Mouse (Mus musculus): ENCODE results near the gene Mrpl45. TPM values are rescaled to one million over a fixed set of nuclear protein-coding genes. Genes with fewer than 3 reads are reported as not detected.
"Not testable (repeated sequence)": the region's sequence is repeated elsewhere in the genome, so short reads cannot be mapped to it uniquely, and the experiment has no call there.

Gene Mrpl45
- polyA plus RNA-seq, 1 experiment from 2014 or later: 57.2 TPM

DNA sequence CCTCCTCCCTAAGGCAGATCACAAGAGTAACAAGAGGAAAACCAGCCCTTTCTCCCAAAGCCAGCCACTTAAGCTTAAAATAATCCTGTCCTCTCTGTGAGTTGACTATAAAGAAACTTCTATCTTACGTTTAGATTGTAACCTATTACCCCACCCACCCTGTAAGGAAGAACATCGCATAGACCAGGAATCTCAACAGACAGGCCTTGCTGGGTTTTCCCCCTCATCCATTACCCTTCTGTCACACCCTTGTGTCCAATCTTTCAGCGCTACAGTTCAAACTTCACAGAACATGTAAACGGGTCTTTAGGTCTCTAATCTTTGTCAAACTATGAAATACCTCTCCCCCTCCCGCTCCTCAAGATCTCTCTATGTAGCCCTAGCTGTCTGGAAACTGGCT, 10.9 kb upstream of the Mrpl45 start:
- DNase-seq (ENCODE audit: low spot score) (no peak), ATAC-seq (ENCODE audit: insufficient number of reproducible peaks, low FRiP score, low TSS enrichment, low read depth) (no peak)
- no peak overlapping the region for H3K4me3 ChIP-seq (ENCODE audit: low read depth, low read length)
- H3K27ac ChIP-seq (replicated peaks; ENCODE audit: low read depth, low read length): no peak overlapping the region
- no peaks in the 10 kb centered on the region for H3K36me3 ChIP-seq (ENCODE audit: control insufficient read depth, insufficient read depth, low read length)
- no peak overlapping the region for H3K9ac ChIP-seq (ENCODE audit: low read length)
- 0 out of 2 replicates have a peak, but pooled peaks cover 3% of the 10 kb centered on the region for H3K27me3 ChIP-seq (ENCODE audit: control insufficient read depth, insufficient read depth, low read length)
- H3K4me2 ChIP-seq (ENCODE audit: low read depth, severe bottlenecking): no peak overlapping the region
- H3K9me3 ChIP-seq (ENCODE audit: control insufficient read depth, low read length): no peaks in the 10 kb centered on the region
- WGBS: 82% methylated on average over 5 of the region's 5 CpGs
- H3K4me1 ChIP-seq (ENCODE audit: control insufficient read depth, insufficient read depth, low read length): peaks cover 4% of the 10 kb centered on the region; the same call in 1 of the 2 replicates

DNA sequence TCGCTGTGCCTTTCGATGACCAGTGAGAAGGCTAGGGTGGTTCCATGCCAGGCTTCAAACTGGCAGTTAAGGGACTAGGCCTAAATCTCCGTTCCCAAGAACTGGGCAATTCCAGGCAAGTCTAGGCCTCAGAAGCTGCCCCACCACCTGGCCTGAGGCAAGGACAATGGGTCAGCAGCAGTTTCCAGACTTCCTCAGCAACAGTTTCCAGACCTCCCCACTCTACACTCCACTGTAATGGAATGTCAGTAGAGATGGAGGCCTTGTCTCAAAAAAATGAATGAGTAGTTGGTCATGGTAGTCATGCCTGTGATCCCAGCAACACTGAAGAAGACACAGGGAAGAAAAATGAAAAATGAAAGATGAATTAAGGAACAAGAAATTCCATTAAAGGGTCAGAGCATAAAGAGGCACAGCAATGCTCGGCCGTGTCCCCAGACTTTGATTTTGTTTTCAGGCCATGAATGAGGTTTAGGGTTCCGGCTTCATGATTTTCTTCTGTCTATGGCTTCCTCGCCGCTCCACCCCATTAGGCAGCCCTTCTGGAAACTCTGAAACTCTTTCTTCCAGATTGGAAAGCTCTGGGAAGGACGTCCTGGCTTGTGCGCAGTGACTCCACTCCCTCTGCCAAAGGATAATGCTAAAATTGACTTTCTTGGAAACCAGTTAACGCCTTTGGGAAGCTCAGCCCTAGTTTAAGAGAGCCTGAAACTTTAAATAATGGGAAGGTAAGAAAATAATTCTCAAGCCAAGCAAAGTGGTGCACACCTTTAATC, 8.0 kb upstream of the Mrpl45 start:
- H3K36me3 ChIP-seq (ENCODE audit: control insufficient read depth, insufficient read depth, low read length): no peaks in the 10 kb centered on the region
- no peak for DNase-seq (ENCODE audit: low spot score)
- no peak overlapping the region for H3K9ac ChIP-seq (ENCODE audit: low read length)
- no peak overlapping the region for H3K4me3 ChIP-seq (ENCODE audit: low read depth, low read length)
- no peaks in the 10 kb centered on the region for H3K9me3 ChIP-seq (ENCODE audit: control insufficient read depth, low read length)
- no peak overlapping the region for H3K4me2 ChIP-seq (ENCODE audit: low read depth, severe bottlenecking)
- 93% methylated on average over 11 of the region's 11 CpGs for WGBS
- H3K27me3 ChIP-seq (ENCODE audit: control insufficient read depth, insufficient read depth, low read length): 0 out of 2 replicates have a peak, but pooled peaks cover 3% of the 10 kb centered on the region
- H3K27ac ChIP-seq (replicated peaks; ENCODE audit: low read depth, low read length): no peak overlapping the region
- peaks cover 8% of the 10 kb centered on the region; the same call in 1 of the 2 replicates for H3K4me1 ChIP-seq (ENCODE audit: control insufficient read depth, insufficient read depth, low read length)
- ATAC-seq (ENCODE audit: insufficient number of reproducible peaks, low FRiP score, low TSS enrichment, low read depth): no peak

DNA sequence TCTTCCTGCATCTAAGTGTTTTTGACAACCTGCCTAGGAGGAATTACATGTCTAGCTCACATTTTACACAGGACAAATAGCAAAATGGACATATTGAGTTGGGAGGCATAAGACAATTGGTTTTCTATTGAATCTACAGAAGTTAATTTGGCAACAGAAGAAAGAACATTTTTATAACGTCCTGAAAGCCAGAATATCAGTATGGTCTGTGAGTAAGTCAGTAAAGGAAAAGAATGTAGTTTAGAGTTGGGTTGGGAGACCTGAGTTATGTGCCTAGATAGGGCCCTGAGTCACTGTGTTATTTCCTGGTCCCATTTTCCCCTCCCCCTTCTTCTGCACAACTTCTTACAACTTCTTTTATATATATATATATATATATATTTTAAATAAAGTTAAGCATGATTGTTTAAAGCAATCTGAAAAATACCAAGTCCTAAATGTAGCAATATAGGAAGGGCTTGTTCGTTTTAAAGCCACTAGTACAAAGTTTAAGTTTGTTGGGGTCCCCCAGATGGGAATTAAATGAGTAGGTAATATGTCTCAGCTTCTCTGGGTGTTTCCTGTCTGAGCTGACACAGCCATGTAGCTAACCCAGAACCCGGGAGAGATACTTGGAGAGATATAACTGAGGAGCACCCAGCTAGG, 6.6 kb upstream of the Mrpl45 start:
- H3K36me3 ChIP-seq (ENCODE audit: control insufficient read depth, insufficient read depth, low read length): no peaks in the 10 kb centered on the region
- ATAC-seq (ENCODE audit: insufficient number of reproducible peaks, low FRiP score, low TSS enrichment, low read depth): no peak
- peak overlapping the region; percentile 59; the same call in 1 of the 2 replicates for H3K4me2 ChIP-seq (ENCODE audit: low read depth, severe bottlenecking)
- no peak overlapping the region for H3K27ac ChIP-seq (replicated peaks; ENCODE audit: low read depth, low read length)
- 60% methylated on average over 3 of the region's 3 CpGs for WGBS
- peaks cover 8% of the 10 kb centered on the region; the same call in 1 of the 2 replicates for H3K4me1 ChIP-seq (ENCODE audit: control insufficient read depth, insufficient read depth, low read length)
- no peaks in the 10 kb centered on the region for H3K9me3 ChIP-seq (ENCODE audit: control insufficient read depth, low read length)
- no peak overlapping the region for H3K4me3 ChIP-seq (ENCODE audit: low read depth, low read length)
- H3K9ac ChIP-seq (ENCODE audit: low read length): peak overlapping the region; percentile 47; the same call in 1 of the 2 replicates
- no peak for DNase-seq (ENCODE audit: low spot score)
- 0 out of 2 replicates have a peak, but pooled peaks cover 3% of the 10 kb centered on the region for H3K27me3 ChIP-seq (ENCODE audit: control insufficient read depth, insufficient read depth, low read length)

DNA sequence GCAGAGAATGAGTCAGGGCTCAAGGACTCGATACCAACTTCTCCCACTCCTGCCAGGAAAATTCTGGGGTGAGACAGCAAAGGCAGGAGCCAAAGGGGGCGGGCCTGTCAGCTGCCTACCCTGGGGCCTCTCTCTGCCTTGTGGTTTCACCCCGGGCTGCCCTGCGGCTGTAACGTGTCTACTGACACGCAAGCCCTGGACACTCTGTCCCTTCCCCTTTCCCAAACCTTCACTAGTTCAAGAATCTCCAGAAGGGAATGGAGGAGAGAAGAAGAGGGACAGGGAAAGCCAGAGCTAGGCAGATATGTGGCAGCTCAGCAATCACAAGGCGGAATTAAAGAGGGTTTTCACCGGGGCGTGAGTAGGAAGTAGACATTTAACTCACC, 6.1 kb upstream of the Mrpl45 start:
- no peaks in the 10 kb centered on the region for H3K9me3 ChIP-seq (ENCODE audit: control insufficient read depth, low read length)
- H3K27ac ChIP-seq (replicated peaks; ENCODE audit: low read depth, low read length): no peak overlapping the region
- DNase-seq (ENCODE audit: low spot score): peak; percentile 49
- 0 out of 2 replicates have a peak, but pooled peaks cover 3% of the 10 kb centered on the region for H3K27me3 ChIP-seq (ENCODE audit: control insufficient read depth, insufficient read depth, low read length)
- H3K4me1 ChIP-seq (ENCODE audit: control insufficient read depth, insufficient read depth, low read length): peaks cover 8% of the 10 kb centered on the region; the same call in 1 of the 2 replicates
- H3K4me3 ChIP-seq (ENCODE audit: low read depth, low read length): peak overlapping the region; percentile 28
- peak overlapping the region; percentile 47 for H3K9ac ChIP-seq (ENCODE audit: low read length)
- WGBS: 6% methylated on average over 9 of the region's 9 CpGs
- H3K4me2 ChIP-seq (ENCODE audit: low read depth, severe bottlenecking): peak overlapping the region; percentile 59
- no peak for ATAC-seq (ENCODE audit: insufficient number of reproducible peaks, low FRiP score, low TSS enrichment, low read depth)
- no peaks in the 10 kb centered on the region for H3K36me3 ChIP-seq (ENCODE audit: control insufficient read depth, insufficient read depth, low read length)

DNA sequence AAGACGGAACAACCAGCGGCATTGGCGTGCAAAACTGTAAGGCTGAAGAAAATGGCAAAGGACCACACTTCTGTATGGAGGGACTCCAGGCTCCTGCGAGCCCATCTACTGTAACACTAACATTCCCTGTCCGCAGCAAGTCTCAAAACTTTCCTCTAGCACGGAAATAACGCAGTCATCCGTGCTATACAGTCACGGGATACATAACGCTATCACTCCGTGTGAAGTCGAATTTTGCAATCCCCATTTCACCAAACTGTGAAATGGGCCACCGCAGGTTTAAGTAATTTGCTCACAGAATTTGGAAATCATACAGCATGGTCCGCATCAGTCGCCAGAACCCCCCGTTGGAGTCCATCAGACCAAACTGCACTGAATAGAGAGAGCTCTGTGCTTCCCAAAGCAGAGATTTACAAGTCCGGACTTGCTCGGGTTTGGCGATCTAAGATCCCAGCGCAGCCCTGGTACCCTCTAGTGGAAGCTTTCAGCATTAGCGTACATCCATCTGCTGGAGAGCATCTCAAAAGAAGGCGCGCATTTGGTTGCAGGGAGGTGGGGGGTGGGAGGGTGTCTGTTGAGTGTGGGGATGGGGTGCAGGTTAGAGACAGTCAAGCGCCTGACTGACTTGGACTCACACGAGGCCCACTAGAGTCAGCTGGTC, 5.5 kb upstream of the Mrpl45 start:
- no peak for ATAC-seq (ENCODE audit: insufficient number of reproducible peaks, low FRiP score, low TSS enrichment, low read depth)

DNA sequence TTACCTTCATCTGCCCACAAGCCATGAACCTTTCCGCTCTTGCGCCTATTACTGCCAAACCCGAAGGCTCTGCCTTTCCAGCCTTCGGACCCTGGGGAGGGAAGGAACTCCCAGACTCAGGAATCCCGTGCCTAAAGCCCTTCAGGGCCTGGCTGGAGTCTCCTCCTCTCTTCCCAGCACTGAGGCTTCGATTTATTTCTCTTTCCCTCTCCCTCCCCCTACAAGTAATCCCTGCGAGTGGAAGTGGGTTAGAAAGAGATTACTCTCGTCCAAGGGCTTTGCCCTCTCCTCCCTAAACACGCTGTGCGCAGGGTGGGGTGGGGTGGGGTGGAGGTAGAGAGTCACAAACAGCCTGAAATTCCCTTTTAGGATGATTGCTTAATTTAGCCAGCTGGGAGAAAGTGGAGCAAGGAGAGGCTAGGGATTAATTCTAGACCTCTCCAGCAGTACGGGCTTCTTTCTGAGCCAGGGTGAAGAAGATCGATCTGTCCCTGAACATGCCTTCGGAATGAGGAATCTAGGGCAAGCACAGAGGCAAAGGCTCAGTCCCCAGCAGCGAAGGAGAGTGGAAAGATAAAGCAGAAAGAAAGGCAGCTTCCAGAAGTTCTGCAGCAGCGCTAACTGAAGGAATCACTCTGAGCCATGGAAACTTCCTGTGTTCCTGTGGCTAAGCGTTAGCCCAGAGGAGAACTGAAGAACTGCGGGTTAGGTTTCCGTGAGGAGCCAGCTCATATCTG, 4.5 kb upstream of the Mrpl45 start:
- WGBS: 5% methylated on average over 18 of the region's 18 CpGs
- Histone ChIP-seq H3K9me3 (ENCODE audit: control insufficient read depth, low read length) (no peaks in the 10 kb centered on the region), H3K27ac (replicated peaks; ENCODE audit: low read depth, low read length) (no peak overlapping the region), H3K27me3 (ENCODE audit: control insufficient read depth, insufficient read depth, low read length) (0 out of 2 replicates have a peak, but pooled peaks cover 3% of the 10 kb centered on the region), H3K4me3 (ENCODE audit: low read depth, low read length) (peak overlapping the region; percentile 9), H3K9ac (ENCODE audit: low read length) (peak overlapping the region; percentile 40), H3K4me1 (ENCODE audit: control insufficient read depth, insufficient read depth, low read length) (peaks cover 8% of the 10 kb centered on the region; the same call in 1 of the 2 replicates), H3K36me3 (ENCODE audit: control insufficient read depth, insufficient read depth, low read length) (no peaks in the 10 kb centered on the region), H3K4me2 (ENCODE audit: low read depth, severe bottlenecking) (peak overlapping the region; percentile 59)
- peak; percentile 59 for DNase-seq (ENCODE audit: low spot score)
- no peak for ATAC-seq (ENCODE audit: insufficient number of reproducible peaks, low FRiP score, low TSS enrichment, low read depth)

More for the DNA sequence above, 5.5 kb upstream of the Mrpl45 start:
- no peak overlapping the region for H3K27ac ChIP-seq (replicated peaks; ENCODE audit: low read depth, low read length)
- DNase-seq (ENCODE audit: low spot score): peak; percentile 80
- peaks cover 8% of the 10 kb centered on the region; the same call in 1 of the 2 replicates for H3K4me1 ChIP-seq (ENCODE audit: control insufficient read depth, insufficient read depth, low read length)
- peak overlapping the region; percentile 59 for H3K4me2 ChIP-seq (ENCODE audit: low read depth, severe bottlenecking)
- H3K27me3 ChIP-seq (ENCODE audit: control insufficient read depth, insufficient read depth, low read length): 0 out of 2 replicates have a peak, but pooled peaks cover 3% of the 10 kb centered on the region
- H3K9ac ChIP-seq (ENCODE audit: low read length): peak overlapping the region; percentile 47
- H3K9me3 ChIP-seq (ENCODE audit: control insufficient read depth, low read length): no peaks in the 10 kb centered on the region
- H3K4me3 ChIP-seq (ENCODE audit: low read depth, low read length): peak overlapping the region; percentile 28
- H3K36me3 ChIP-seq (ENCODE audit: control insufficient read depth, insufficient read depth, low read length): no peaks in the 10 kb centered on the region
- under 1% methylated on average over 25 of the region's 25 CpGs for WGBS

DNA sequence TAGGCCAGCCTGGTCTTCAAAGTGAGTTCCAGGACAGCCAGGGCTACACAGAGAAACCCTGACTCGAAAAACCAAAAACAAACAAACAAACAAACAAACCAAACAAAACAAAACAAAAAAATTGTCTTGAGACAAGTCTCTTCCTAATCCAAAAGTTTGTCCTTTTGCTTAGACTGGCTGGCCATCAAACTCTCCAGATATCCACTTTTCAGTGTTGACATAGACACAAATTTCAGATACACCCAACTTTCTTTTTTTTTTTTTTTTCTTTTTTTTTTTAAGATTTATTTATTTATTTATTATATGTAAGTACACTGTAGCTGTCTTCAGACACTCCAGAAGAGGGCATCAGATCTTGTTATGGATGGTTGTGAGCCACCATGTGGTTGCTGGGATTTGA, 2.6 kb upstream of the Mrpl45 start:
- ATAC-seq (ENCODE audit: insufficient number of reproducible peaks, low FRiP score, low TSS enrichment, low read depth); H3K27ac ChIP-seq (replicated peaks; ENCODE audit: low read depth, low read length); DNase-seq (ENCODE audit: low spot score); H3K4me3 ChIP-seq (ENCODE audit: low read depth, low read length); H3K9me3 ChIP-seq (ENCODE audit: control insufficient read depth, low read length); H3K4me2 ChIP-seq (ENCODE audit: low read depth, severe bottlenecking); H3K36me3 ChIP-seq (ENCODE audit: control insufficient read depth, insufficient read depth, low read length); H3K9ac ChIP-seq (ENCODE audit: low read length); H3K4me1 ChIP-seq (ENCODE audit: control insufficient read depth, insufficient read depth, low read length); H3K27me3 ChIP-seq (ENCODE audit: control insufficient read depth, insufficient read depth, low read length): not testable (repeated sequence)
- 87% methylated on average over 1 of the region's 1 CpGs for WGBS
